In the genomic region with DNA sequence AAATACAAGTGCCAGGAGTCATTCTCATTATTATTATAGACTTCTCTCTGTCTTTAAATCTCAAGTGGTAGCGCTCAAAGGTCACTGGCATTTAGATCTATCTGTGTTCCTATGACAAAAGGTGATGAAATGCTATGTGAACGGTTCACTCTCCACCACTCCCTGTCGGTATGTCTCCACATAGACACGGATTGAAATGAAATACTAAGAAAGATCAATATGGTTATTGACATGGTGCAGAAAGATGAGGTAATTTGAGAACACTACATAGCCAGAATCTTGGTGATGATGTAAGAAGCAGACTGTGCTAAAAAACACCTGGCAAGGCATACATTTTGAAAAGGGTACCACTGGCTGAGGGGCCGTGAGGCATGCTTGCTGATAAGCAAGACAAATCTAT, we compare ENCODE assay signal across 18 mouse cellular contexts.
"Had no signal": no experiment of that assay in that cellular context is flagged by ENCODE, and none has a peak within 500 bp of the region (broad histone marks: within the 10 kb centered on the region; RNA-seq: fewer than 3 reads in every experiment).

No protein-coding gene starts in this region.

- H3K4me1 ChIP-seq: liver, embryonic 15.5 days; midbrain, embryonic 12.5 days; neural tube, embryonic 13.5 days; neural tube, embryonic 15.5 days had no signal

- H3K4me3 ChIP-seq: liver, embryonic 15.5 days; midbrain, embryonic 12.5 days; myocyte; neural tube, embryonic 13.5 days; neural tube, embryonic 15.5 days had no signal

- ATAC-seq: midbrain, embryonic 16.5 days had no signal

- H3K9me3 ChIP-seq: liver, embryonic 15.5 days; midbrain, embryonic 12.5 days; neural tube, embryonic 13.5 days; neural tube, embryonic 15.5 days had no signal

- H3K27me3 ChIP-seq: liver, embryonic 15.5 days; midbrain, embryonic 12.5 days; neural tube, embryonic 13.5 days; neural tube, embryonic 15.5 days had no signal

- DNase-seq: lung, adult 18-20 months; lung, embryonic 14.5 days; lung, postnatal 10 days; lung, postnatal 4 days; midbrain, embryonic 14.5 days; right cerebral cortex, adult 18-20 months; right cerebral cortex, postnatal 25 days; right cerebral cortex, postnatal 4 days; spleen, adult 18-20 months; thymus, adult 18-20 months; thymus, postnatal 14 days; thymus, postnatal 36 days had no signal

- H3K27ac ChIP-seq: liver, embryonic 15.5 days; midbrain, embryonic 12.5 days; neural tube, embryonic 13.5 days; neural tube, embryonic 15.5 days had no signal

- H3K4me2 ChIP-seq: liver, embryonic 15.5 days; lung, embryonic 14.5 days; midbrain, embryonic 12.5 days; neural tube, embryonic 13.5 days; neural tube, embryonic 15.5 days had no signal

- H3K36me3 ChIP-seq: liver, embryonic 15.5 days; midbrain, embryonic 12.5 days; neural tube, embryonic 13.5 days; neural tube, embryonic 15.5 days had no signal

- H3K9ac ChIP-seq: liver, embryonic 15.5 days; lung, embryonic 14.5 days; midbrain, embryonic 12.5 days; neural tube, embryonic 13.5 days; neural tube, embryonic 15.5 days had no signal
